Comparison of ENCODE assay signal across 8 mouse cellular contexts in genomic region chr8:106619549-106620245, GRCm38 (mm10). TPM values are rescaled to one million over a fixed set of nuclear protein-coding genes. Genes with fewer than 3 reads are reported as not detected.
DNase-seq lines count a peak whose midpoint lies in the region; ATAC-seq and TF ChIP-seq lines count a peak whose summit lies in the region.
"Had no signal": no experiment of that assay in that cellular context is flagged by ENCODE, and none has a peak within 500 bp of the region (broad histone marks: within the 10 kb centered on the region; RNA-seq: fewer than 3 reads in every experiment).

No protein-coding gene starts in this region.

- TF ChIP-seq CTCF in C2C12 (IDR thresholded peaks at IDR 0.05; ENCODE audit: control insufficient read depth, insufficient read depth, insufficient read length) = no peak
- TF ChIP-seq CTCF in embryonic fibroblast, embryonic 13.5 days (IDR thresholded peaks at IDR 0.05; ENCODE audit: borderline replicate concordance, insufficient read depth, low read length) = no peak
- TF ChIP-seq CTCF in liver, embryonic 14.5 days (IDR thresholded peaks at IDR 0.05; ENCODE audit: low read depth) = no peak

- no peaks in the 10 kb centered on the region for H3K36me3 ChIP-seq in C2C12 (ENCODE audit: control insufficient read depth, insufficient read depth)
- H3K36me3 ChIP-seq in intestine, embryonic 15.5 days = no peaks in the 10 kb centered on the region
- no peaks in the 10 kb centered on the region for H3K36me3 ChIP-seq in liver, embryonic 14.5 days (replicated peaks; ENCODE audit: control insufficient read depth, insufficient read depth, low read depth)

- H3K79me2 ChIP-seq in C2C12 (ENCODE audit: control insufficient read depth, insufficient read depth) = no peaks in the 10 kb centered on the region

- 32% methylated on average over 9 of the region's 9 CpGs for WGBS in intestine, embryonic 15.5 days
- WGBS in liver, embryonic 14.5 days (ENCODE audit: insufficient replicate concordance) = 35% methylated on average over 9 of the region's 9 CpGs

- TF ChIP-seq EP300 in liver, embryonic 14.5 days (IDR thresholded peaks at IDR 0.05; ENCODE audit: low read depth) = no peak

- no peak overlapping the region for H3K4me3 ChIP-seq in C2C12 (ENCODE audit: insufficient read depth, poor library complexity, severe bottlenecking)
- H3K4me3 ChIP-seq in embryonic fibroblast, embryonic 13.5 days (ENCODE audit: insufficient read depth, low read length) = no peak overlapping the region
- no peak overlapping the region for H3K4me3 ChIP-seq in intestine, embryonic 15.5 days (replicated peaks)
- H3K4me3 ChIP-seq in liver, embryonic 14.5 days (ENCODE audit: insufficient read depth in 1 of 2, low read depth in 2 of 2, low read length in 2 of 2) = no peak overlapping the region
- H3K4me3 ChIP-seq: erythroblast, embryonic 14.5 days had no signal

- H3K4me1 ChIP-seq in embryonic fibroblast, embryonic 13.5 days (ENCODE audit: control insufficient read depth, insufficient read depth, low read length) = no peaks in the 10 kb centered on the region
- peaks cover 36% of the 10 kb centered on the region for H3K4me1 ChIP-seq in intestine, embryonic 15.5 days (replicated peaks)
- H3K4me1 ChIP-seq in liver, embryonic 14.5 days (replicated peaks; ENCODE audit: control insufficient read depth in 2 of 2, insufficient read depth in 2 of 2, low read length in 1 of 2) = 0 out of 4 replicates have a peak, but pooled peaks cover 0 to 8% of the 10 kb centered on the region in 2 experiments

- H3K9ac ChIP-seq in intestine, embryonic 15.5 days = no peak overlapping the region
- no peak overlapping the region for H3K9ac ChIP-seq in liver, embryonic 14.5 days (replicated peaks)

- peak overlapping the region; percentile 36 for H3K4me2 ChIP-seq in intestine, embryonic 15.5 days (replicated peaks)
- H3K4me2 ChIP-seq in liver, embryonic 14.5 days (ENCODE audit: low read depth) = no peak overlapping the region

- H3K9me3 ChIP-seq in intestine, embryonic 15.5 days = no peaks in the 10 kb centered on the region
- no peaks in the 10 kb centered on the region for H3K9me3 ChIP-seq in liver, embryonic 14.5 days (ENCODE audit: control insufficient read depth, low read length)

- H3K79me3 ChIP-seq in C2C12 (ENCODE audit: low read depth) = no peaks in the 10 kb centered on the region

- H3K27ac ChIP-seq in embryonic fibroblast, embryonic 13.5 days (ENCODE audit: insufficient read depth, low read length) = no peak overlapping the region
- H3K27ac ChIP-seq in intestine, embryonic 15.5 days = peak overlapping the region; percentile 71
- H3K27ac ChIP-seq in liver, embryonic 14.5 days = no peak overlapping the region

- DNase-seq in 3134 (ENCODE audit: extremely low read depth, insufficient read length, low spot score) (peak; percentile 90), MN1 (ENCODE audit: low spot score) (no peak)
- peak in 1 of 3 experiments; percentile 36 for DNase-seq in liver, embryonic 14.5 days (ENCODE audit: low read depth in 3 of 3, low spot score in 3 of 3)
- DNase-seq in testis, postnatal 14 days (ENCODE audit: low spot score) = peak; percentile 33

- no peak overlapping the region for H3ac ChIP-seq in C2C12 (ENCODE audit: control insufficient read depth, insufficient read length, low read depth)

- TF ChIP-seq POLR2A in embryonic fibroblast, embryonic 13.5 days (IDR thresholded peaks at IDR 0.05; ENCODE audit: low read depth, low read length) = peak; percentile 49

- H3K27me3 ChIP-seq in C2C12 (ENCODE audit: control insufficient read depth, insufficient read depth, insufficient read length) = no peaks in the 10 kb centered on the region
- no peaks in the 10 kb centered on the region for H3K27me3 ChIP-seq in intestine, embryonic 15.5 days (replicated peaks)
- no peaks in the 10 kb centered on the region for H3K27me3 ChIP-seq in liver, embryonic 14.5 days (ENCODE audit: control insufficient read depth, insufficient read depth, low read length)

- ATAC-seq in intestine, embryonic 15.5 days = peak; percentile 74
- peak; percentile 68 for ATAC-seq in liver, embryonic 14.5 days (ENCODE audit: insufficient read depth)

TF ChIP-seq in C2C12, 6 proteins besides CTCF, POLR2A, EP300 and RAD21:
- TF ChIP-seq MYOG (IDR thresholded peaks at IDR 0.05; ENCODE audit: control insufficient read depth, extremely low read depth, insufficient read length) (no peak), FOSL1 (IDR thresholded peaks at IDR 0.05; ENCODE audit: insufficient read depth, low read length, poor library complexity, severe bottlenecking) (peak; percentile 54), MAX (IDR thresholded peaks at IDR 0.05) (peak; percentile 31), CEBPB (IDR thresholded peaks at IDR 0.05; ENCODE audit: low read depth) (no peak), USF1 (IDR thresholded peaks at IDR 0.05; ENCODE audit: low read depth) (no peak), MYOD1 (IDR thresholded peaks at IDR 0.05; ENCODE audit: control insufficient read depth, insufficient read length, low read depth) (peak; percentile 90)

RNA-seq across cellular contexts. Expression of gene Cdh1, which starts 16.5 kb away (rescaled TPM):
- polyA plus RNA-seq in C2C12 (2012; fragmentation: generic; extraction: Trizol) = 0.01 TPM
- not detected in 2 replicates for polyA plus RNA-seq in embryonic fibroblast, embryonic 13.5 days (2011; ENCODE audit: insufficient read length, low read depth, missing spikeins)
- 152 and 158 TPM in 2 replicates for polyA plus RNA-seq in intestine, embryonic 15.5 days (2015; fragmentation: Nextera tagmentation; extraction: Ambion mirVana)
- polyA plus RNA-seq in liver, embryonic 14.5 days (2012; rRNA removed) = 9.6 and 11.4 TPM in 2 replicates
- 13.7 and 14.8 TPM in 2 replicates for polyA plus RNA-seq in liver, embryonic 14.5 days (2014; fragmentation: Nextera tagmentation; extraction: Ambion mirVana)
- polyA plus RNA-seq: erythroblast, embryonic 14.5 days had no signal

RNA-seq across cellular contexts. Expression of gene Gm10073, which starts 46.4 kb away (rescaled TPM):
- 107 TPM for polyA plus RNA-seq in C2C12 (2012; fragmentation: generic; extraction: Trizol)
- polyA plus RNA-seq in embryonic fibroblast, embryonic 13.5 days (2011; ENCODE audit: insufficient read length, low read depth, missing spikeins) = 21.2 and 22.4 TPM in 2 replicates
- polyA plus RNA-seq in intestine, embryonic 15.5 days (2015; fragmentation: Nextera tagmentation; extraction: Ambion mirVana) = 15.5 and 20.2 TPM in 2 replicates
- polyA plus RNA-seq in liver, embryonic 14.5 days (2012; rRNA removed) = 61.5 and 76.5 TPM in 2 replicates
- polyA plus RNA-seq in liver, embryonic 14.5 days (2014; fragmentation: Nextera tagmentation; extraction: Ambion mirVana) = 8.8 and 12.3 TPM in 2 replicates

Comparison
In these comparisons a context has a peak if more than half of its experiments do, and no peak if none do; other contexts are left out.
1. RNA of gene Cdh1, which starts 16.5 kb away (polyA plus RNA-seq): 152 to 158 TPM in intestine, embryonic 15.5 days and 9.6 to 14.8 TPM in liver, embryonic 14.5 days; 0.01 TPM in C2C12 (single experiment) and not detected in embryonic fibroblast, embryonic 13.5 days; every median in the first group is over 10 times any median in the second.